Mouse (Mus musculus): ENCODE data around the gene Dynlt1c. TPM values are rescaled to one million over a fixed set of nuclear protein-coding genes. Genes with fewer than 3 reads are reported as not detected.
"Not testable (repeated sequence)": the region's sequence is repeated elsewhere in the genome, so short reads cannot be mapped to it uniquely, and the experiment has no call there.

Gene Dynlt1c
- total RNA-seq, 2 experiments from 2014 or later, result 20.5 TPM

DNA sequence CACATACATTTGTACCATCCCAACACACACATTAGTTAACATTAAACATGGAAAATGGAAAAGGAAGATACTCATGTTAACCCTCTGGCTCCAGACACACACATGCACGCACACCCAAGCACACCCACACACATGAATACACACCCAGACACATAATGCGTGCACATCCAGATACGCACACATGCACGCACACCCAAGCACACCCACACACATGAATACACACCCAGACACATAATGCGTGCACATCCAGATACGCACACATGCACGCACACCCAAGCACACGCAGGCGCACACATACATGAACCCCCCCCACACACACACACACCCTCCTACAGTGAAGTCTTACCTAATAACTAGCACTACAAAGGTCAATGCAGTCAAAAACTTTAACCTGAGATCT, 15.3 kb downstream of the Dynlt1c start:
- intact Hi-C loops (cut with DNase I); DNase-seq (ENCODE audit: low spot score in 2 of 2): not testable (repeated sequence)

DNA sequence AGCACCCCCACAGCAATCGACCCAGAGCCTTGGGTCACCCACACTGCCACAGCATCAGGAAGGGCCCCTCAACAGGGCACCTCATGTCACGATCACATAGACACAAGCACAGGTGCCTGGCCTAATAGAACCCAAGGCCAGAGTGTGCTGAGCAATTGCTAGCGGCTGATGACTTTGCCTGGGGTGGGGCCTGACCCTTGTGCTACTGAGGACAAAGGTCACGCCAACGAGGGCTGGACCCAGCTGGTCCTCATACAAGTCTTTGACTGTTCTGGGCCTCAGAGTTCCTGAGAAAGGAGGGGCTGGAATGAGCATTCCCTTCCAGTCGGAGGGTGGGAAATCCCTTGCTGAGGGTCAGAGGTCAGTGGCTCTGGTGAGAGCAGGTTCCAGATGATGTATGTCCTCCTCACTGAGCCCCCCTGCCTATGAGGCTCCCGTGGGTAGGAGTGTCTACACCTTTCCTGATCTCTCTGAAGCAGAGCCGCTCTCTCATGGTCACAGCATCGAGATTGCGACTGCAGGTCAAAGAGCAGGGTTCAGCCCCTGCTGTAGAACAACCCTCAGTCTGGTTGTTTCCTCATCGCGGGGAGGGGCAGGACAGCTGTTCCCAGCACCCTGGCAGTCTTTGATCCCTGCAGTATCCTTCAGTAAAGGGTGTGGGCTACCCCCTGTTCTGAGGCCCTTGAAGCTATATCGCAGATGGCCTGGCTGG, 16.4 kb downstream of the Dynlt1c start:
- intact Hi-C loops (cut with DNase I); DNase-seq (ENCODE audit: low spot score in 2 of 2): not testable (repeated sequence)

DNA sequence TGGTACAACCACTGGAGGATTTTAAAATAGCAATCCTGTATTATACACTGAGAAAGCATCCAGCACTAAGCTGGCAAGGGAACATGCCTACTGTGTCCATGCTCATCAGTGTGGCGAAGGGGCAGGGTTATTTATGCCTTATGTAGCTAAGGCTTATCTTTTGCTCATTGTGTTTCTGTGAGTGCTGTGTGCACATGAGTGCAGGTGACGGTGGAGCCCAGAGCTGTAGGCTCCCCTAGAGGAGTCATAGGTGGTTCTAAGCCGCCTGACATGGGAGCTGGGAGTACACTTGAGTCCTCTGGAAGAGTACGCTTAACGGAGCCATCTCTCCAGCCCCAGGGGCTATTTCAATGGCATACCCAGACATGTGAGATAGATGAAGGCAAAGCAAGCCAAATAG, 17.8 kb downstream of the Dynlt1c start:
- intact Hi-C loops (cut with DNase I); DNase-seq (ENCODE audit: low spot score in 2 of 2): not testable (repeated sequence)

DNA sequence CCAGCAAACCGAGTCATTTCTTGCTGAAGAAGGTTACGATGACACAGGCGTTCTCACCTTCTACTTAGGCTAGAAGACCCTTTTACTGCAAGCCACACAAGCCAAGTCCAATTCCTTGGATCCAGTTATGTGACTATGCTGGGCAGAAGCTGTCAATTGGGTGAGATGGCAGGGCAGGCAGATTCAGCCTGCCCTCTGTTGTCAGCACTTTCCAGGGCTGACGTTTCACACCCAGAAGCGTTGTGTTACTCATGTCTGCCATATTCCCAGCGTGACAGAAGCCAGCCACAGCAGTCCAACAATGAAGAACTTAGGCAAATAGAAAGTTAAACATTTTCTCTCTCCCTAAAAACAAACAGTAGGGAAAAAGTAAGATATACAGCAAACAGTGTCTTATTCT, 18.6 kb downstream of the Dynlt1c start:
- DNase-seq (ENCODE audit: low spot score in 2 of 2); intact Hi-C loops (cut with DNase I): not testable (repeated sequence)

DNA sequence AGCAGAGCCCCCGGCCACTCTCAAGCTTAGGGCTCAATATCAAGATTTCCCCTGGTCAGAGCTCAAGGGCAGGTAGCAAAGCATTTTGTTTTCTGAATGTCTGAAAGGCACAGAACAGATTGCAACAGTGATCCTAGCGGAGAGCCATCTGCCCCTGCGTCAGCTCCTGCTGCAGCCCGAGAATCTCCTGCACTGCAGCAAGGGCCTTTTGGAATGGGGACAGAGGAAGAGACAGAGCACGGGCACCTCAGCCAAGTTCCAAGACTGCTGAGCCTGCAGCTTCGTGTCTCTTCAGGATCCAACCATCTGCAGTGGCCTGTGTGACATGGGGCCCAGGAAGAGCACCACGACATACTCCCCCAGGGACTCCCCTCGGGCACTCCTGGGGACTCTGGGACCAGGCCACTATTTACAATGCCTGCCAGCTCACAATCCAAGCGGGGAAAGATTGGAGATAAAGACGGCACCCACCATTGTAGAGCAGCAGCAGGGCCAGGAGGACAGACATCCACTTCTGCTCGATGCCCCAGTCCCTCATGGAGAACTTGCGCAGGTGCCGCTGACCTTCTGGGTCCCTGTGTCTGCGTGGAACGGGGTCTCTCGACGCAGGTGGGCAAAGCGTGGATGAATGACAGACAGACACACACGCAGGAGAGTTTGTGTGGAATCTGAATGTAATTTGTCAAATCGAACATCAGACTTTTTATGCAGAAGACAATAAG, 19.4 kb downstream of the Dynlt1c start:
- DNase-seq (ENCODE audit: low spot score in 2 of 2); intact Hi-C loops (cut with DNase I): not testable (repeated sequence)

DNA sequence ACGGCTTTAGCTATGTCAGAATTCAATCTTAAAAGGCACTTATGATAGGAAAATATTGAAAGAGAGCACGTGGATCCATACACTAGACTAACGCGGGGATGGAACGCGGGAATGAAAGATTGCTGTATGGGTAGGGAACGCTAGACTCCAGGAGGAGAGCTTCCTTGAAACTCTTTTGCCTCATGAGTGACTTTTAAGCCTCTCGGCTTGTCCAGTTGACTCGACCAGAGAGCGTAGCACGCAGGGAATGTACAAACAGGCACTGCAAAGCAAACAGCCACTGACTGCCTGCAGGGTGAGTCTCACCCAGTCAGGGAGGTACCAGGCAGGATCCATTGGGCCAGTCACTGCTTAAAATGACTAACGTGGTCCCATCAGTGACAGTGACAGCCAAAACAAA, 20.5 kb downstream of the Dynlt1c start:
- intact Hi-C loops (cut with DNase I); DNase-seq (ENCODE audit: low spot score in 2 of 2): not testable (repeated sequence)

DNA sequence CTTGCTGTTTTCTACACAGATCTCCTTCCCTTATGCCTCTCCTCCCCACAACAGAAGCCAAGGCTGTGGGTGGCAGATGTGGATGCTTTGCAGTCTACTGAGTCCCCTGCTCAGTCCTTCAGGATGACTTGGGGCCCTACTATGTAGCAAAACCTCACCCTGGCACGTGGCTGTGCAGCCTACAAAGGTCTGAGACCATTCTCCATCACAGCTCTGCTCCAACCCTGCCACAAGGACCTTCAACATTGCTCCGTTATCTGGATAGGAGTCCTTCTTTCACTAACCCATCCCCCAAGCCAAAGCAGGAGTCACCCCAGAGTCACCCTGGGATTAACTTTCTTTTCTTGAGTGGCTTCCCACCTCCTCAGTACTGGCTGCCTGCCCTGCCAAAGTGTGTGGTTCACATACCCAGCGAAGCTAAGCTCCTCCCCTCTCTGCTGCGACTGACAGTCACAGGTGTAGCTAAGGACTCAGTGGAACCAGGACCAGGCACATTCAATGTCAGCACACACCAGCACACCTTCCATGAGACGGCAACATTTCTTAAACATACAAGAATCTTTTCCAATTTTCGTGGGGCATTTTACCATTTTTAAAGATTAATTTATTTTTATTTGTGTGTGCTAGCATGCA, 23.6 kb downstream of the Dynlt1c start:
- intact Hi-C loops (cut with DNase I); DNase-seq (ENCODE audit: low spot score in 2 of 2): not testable (repeated sequence)

DNA sequence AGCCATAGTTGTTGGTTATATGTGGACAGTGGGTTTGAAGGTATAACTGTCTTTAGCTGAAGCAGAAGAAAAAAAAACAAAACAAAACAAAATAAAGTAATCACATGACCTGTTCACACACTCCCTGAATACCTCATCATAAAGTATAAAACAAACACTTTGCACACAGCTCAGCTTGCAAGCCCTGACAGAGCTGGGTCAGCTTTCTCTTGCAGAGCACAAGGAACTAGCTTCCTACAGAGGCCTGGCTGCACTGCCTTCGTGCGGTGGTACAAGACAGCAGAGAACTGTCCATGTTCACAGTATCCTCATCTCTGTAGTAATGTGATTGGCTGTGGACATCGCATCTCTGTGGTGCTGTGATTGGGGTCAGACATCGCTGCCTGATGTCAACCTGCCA, 28.9 kb downstream of the Dynlt1c start:
- intact Hi-C loops (cut with DNase I), result not testable (repeated sequence)

DNA sequence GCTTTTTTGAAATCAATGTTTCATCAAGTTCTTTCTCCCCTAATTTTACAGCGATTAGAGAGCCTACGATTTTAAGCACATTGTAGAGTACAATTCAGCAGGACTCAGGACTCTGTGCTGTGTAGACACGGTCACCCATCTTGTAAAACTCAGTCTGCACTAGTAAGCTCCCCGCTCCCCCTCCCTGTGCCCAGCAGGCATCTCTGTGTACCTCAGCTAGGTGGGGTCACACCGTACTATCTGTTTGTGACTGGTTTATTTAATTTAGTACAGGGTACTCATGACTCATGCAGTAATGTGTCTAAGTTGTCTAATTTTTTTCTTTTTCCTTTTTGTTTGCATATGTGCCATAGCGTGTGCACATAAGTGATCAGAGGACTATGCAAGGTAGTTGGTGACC, 31.4 kb downstream of the Dynlt1c start:
- DNase-seq (ENCODE audit: low spot score in 2 of 2); intact Hi-C loops (cut with DNase I): not testable (repeated sequence)

More for the DNA sequence above, 28.9 kb downstream of the Dynlt1c start:
- not testable (repeated sequence) for DNase-seq (ENCODE audit: low spot score in 2 of 2)

DNA sequence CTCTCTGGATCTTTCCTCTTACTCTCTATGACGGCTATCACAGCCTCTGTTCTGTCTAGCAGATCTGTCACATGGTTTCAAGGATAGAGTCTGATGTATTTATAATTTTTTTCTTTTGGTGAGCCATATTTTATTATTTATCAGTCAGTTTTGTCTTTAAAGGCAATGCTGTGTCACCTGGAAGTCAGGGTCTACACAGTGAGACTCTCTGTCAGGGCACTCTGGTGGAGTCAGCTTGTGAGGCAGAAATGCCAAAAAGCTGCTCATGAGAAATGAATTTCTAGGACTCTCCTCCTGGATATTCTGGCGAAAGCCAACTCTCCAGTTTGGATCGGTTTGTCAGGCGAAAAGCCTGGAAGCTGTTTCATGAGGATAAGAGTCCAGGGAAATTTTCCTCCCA, 34.3 kb downstream of the Dynlt1c start:
- DNase-seq (ENCODE audit: low spot score in 2 of 2); intact Hi-C loops (cut with DNase I): not testable (repeated sequence)

DNA sequence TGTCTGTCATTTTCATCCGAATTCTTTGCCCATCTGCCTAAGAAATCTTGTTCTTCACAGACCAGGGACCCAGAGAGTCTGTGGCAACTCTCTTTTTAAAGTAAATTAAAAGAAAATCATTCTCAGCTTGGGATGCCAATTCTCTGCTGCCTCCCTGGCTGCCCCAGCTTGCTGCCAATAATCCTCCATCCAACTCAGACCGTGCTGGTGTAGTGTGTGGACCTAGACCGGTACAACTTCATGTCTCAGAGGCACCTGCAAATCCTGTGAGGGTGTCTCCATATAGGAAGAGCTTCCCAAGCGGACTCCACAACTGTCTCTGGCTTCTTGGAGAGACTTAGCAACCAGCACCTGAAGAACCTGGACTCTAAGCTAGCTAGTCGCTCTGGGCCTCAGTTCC, 35.4 kb downstream of the Dynlt1c start:
- DNase-seq (ENCODE audit: low spot score in 2 of 2), result no peak
- intact Hi-C loops (cut with DNase I), result no loop called here

DNA sequence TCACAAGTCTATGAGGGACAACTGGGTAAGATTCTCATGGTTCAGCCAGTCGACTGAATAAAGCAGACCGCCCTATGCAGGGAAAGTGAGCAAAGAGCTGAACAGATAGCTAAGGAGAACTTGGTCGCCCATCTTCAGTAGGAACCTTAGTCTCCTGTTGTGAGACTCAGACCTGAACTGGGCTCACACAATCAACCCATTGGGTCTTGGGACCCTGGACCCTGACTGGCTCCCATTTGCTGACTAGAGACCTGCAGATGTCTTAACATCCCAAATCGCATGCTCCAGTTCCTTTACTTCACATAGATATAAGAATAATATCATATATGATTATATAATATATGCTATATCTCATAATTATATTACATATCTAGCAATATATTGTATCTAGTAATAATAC, 36.0 kb downstream of the Dynlt1c start:
- intact Hi-C loops (cut with DNase I); DNase-seq (ENCODE audit: low spot score in 2 of 2): not testable (repeated sequence)

DNA sequence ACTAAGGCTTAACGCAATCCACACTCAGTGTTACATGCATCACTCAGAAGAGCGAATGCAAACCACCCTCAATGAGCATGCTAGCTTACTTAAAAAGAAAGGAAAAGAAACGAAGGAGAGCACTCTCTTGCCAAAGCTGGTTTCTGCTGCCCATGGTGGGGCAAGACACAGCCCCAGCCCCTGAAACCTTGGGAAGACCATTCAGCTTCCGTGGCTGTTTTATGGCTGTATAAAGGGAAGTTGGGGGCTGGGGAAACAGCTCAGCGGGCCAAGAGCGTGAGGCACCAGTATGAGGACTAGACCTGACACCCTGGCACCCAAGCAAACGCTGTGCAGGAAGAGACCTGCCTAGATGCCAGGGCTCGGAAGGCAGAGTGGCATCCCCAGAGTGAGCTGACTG, 37.0 kb downstream of the Dynlt1c start:
- DNase-seq (ENCODE audit: low spot score in 2 of 2); intact Hi-C loops (cut with DNase I): not testable (repeated sequence)

DNA sequence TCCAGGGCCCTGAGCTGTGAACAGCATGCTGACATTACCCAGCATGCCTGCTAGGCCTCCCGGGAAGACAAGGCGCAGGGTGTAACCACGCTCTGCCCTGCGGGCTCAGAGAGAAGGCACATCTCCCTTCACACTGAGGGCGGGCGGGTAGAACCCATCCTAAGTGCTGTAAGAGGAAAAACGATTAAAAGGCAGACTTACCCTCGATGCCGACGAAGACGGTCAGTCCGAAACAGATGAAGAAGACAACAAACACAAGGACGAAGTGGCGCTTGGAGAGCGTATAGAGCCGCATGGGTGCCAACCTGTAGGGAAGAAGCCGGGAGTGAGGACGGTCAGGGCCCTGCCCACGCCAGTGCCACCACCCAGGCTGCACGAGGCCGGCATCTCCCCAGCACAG, 38.0 kb downstream of the Dynlt1c start:
- intact Hi-C loops (cut with DNase I); DNase-seq (ENCODE audit: low spot score in 2 of 2): not testable (repeated sequence)

DNA sequence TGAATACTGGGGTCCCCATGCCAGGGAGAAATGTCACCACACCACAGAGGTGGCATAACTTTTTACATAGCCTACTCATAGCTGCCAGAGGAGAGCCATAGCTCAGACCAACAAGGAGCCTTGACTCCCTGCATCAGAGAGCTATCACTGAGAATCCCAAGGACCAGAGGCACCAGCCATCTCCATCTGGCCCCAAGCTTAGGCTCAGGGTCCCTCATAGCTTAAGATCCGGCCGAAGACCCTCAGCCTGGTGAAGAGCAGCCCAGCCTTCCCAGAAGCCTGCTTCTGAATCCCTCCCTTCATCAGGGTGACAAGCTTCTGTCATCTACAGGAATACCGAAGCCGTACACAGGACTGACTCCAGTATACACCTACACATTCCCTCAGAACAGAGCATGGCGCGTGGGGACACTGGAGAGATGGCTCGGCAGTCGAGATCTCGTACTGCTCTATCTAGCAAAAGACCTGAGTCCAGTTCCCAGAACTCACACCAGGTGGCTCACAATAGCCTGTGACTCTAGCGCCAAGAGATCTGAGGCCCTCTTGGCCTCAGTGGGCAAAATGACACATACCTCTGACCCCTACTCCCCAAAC, 38.7 kb downstream of the Dynlt1c start:
- intact Hi-C loops (cut with DNase I), result not testable (repeated sequence)

DNA sequence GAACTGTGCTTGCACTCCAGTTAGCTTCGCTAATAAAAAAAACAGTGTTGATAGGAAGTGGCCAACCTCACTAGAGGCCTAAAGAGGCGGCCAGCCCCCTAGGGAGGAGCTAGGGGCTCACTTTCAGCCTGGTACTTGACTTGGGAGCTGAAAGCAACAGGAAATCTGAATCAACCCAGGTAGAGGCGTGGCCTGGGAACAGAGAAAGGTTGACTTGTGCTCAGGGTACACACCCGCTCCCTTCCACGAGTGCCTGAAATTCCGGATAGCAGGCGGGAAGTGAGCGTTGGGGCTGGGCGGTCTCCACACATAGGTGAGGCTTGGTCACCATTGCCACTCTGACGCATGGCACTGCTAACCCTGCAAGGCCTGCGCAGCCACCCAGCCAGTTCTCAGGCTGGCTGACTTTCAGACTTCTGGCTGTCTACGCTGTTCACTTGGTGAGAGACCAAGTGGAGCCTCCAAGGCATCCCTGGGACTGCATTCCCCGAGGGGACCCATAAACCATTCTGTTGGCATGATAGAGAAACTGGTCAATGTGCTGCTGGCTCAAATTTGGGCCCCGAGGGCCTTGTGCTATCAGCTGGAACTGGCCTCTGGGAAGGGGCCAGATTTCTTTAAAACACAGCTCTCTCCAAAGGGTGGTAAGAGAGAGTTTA, 39.4 kb downstream of the Dynlt1c start:
- DNase-seq (ENCODE audit: low spot score in 2 of 2); intact Hi-C loops (cut with DNase I): not testable (repeated sequence)

More for the DNA sequence above, 38.7 kb downstream of the Dynlt1c start:
- DNase-seq (ENCODE audit: low spot score in 2 of 2), result not testable (repeated sequence)

DNA sequence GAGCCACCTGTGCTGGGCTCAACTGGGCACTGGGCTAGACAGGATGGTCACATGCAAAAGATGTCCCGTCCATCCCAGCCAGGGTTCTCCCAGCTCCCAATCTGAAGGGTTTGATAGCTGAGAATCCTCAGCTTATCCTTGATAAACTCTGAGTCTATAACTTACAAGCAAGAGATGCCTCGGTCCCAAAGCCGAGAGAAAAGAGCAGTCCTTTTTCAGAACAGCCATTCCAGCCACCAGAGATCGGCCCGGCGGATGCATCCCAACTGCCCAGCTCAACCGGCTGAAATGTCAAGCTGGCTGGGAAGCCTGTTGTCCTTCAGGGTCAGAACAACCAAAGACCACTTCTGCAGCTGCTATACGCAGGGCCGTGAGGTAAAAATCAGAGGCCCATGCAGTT, 42.7 kb downstream of the Dynlt1c start:
- intact Hi-C loops (cut with DNase I); DNase-seq (ENCODE audit: low spot score in 2 of 2): not testable (repeated sequence)

DNA sequence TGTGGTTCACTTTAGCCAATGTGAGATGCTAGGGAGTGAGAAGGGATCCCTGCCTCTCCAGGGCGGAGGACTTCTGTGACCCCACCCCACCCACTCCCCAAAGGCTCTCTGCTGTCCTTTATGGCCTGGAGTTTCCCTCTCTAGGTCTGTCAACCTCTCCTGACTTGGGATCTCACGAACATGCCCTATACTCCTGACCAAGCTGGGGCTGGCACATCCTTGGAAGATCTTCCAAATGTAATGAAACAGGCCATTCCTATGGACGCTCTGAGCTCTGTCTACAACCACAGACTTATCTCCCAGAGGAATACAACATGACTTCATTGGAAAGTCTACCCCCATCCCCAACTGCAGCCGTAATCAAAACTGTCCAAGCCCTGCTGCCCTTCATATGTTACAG, 43.2 kb downstream of the Dynlt1c start:
- intact Hi-C loops (cut with DNase I); DNase-seq (ENCODE audit: low spot score in 2 of 2): not testable (repeated sequence)

DNA sequence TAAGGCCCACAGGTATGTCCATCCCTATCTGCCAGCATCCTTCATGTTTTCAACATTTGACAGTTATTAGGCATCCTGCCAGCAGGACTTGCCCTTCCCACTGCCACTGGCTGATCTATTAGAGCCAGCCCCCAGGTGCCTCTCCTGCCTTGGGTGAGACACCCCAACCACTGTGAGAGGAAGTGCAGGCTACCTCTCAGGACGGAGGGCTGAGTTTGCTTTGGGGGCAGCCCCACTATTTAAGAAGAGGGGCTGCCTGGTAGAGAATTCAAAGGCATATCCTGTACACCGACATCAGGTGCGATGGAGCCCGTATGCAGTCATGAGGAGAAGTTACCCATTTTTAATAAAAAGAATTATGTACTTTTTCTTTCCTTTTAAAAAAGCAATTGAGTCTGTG, 44.2 kb downstream of the Dynlt1c start:
- DNase-seq (ENCODE audit: low spot score in 2 of 2); intact Hi-C loops (cut with DNase I): not testable (repeated sequence)
